Mouse (Mus musculus) ES-E14 (cell line): Measurements from ENCODE around the gene Zfp36l2. TPM values are rescaled to one million over a fixed set of nuclear protein-coding genes. Genes with fewer than 3 reads are reported as not detected.

ENCODE experiments used
- DNase-seq: peaks from one replicate; pipeline ENCODE4 v3.0.0-alpha.2; 2013; ENCODE audit warnings: low read depth, low spot score
- H3K27ac ChIP-seq: 2 replicates; pipeline ENCODE4 v1.5.1; 2012; ENCODE audit warnings: low read depth, mild to moderate bottlenecking, low read length, moderate library complexity, mixed read lengths; ENCODE audit not compliant: poor library complexity, insufficient read depth, severe bottlenecking
- H3K36me3 ChIP-seq: 2 replicates; pipeline ENCODE4 v1.6.1; 2012; ENCODE audit warnings: mild to moderate bottlenecking, low read length, moderate library complexity, mixed read lengths; ENCODE audit not compliant: control insufficient read depth, poor library complexity, insufficient read depth, severe bottlenecking
- H3K4me1 ChIP-seq, 2 experiments: fragments of 150-350 bp in 1 of 2; sonication (generic) in 1 of 2; 2 replicates each; pipeline ENCODE4 v1.6.1; 2012; ENCODE audit warnings: low read length in 2 of 2, mild to moderate bottlenecking in 1 of 2, mixed read lengths in 1 of 2; ENCODE audit not compliant: control insufficient read depth in 2 of 2, insufficient read depth in 2 of 2, poor library complexity in 1 of 2
- H3K4me3 ChIP-seq, 2 experiments: fragments of 150-350 bp in 1 of 2; sonication (generic) in 1 of 2; 2 replicates each; pipeline ENCODE4 v1.5.1; 2012; ENCODE audit warnings: low read length in 2 of 2, low read depth in 1 of 2, mild to moderate bottlenecking in 1 of 2, mixed read lengths in 1 of 2; ENCODE audit not compliant: insufficient read depth in 1 of 2, poor library complexity in 1 of 2, severe bottlenecking in 1 of 2
- H3K9ac ChIP-seq: 2 replicates; pipeline ENCODE4 v1.6.1; 2012; ENCODE audit warnings: low read depth, mild to moderate bottlenecking, low read length, mixed read lengths; ENCODE audit not compliant: poor library complexity, insufficient read depth, severe bottlenecking
- H3K9me3 ChIP-seq: fragments of 150-350 bp; sonication (generic); 2 replicates; pipeline ENCODE4 v1.6.1; 2012; ENCODE audit warnings: low read depth, mild to moderate bottlenecking, low read length; ENCODE audit not compliant: control insufficient read depth, insufficient read depth
- CHD2 ChIP-seq: IDR thresholded peaks from 2 replicates; pipeline ENCODE4 v1.6.1; 2014; ENCODE audit warnings: mild to moderate bottlenecking, low read depth, low read length, inconsistent platforms
- HCFC1 ChIP-seq: IDR thresholded peaks from 2 replicates; pipeline ENCODE4 v1.6.1; 2012; ENCODE audit warnings: low read length, inconsistent platforms, borderline replicate concordance; ENCODE audit not compliant: insufficient read depth
- MAFK ChIP-seq: IDR thresholded peaks from 2 replicates; pipeline ENCODE4 v1.6.1; 2014; ENCODE audit warnings: mild to moderate bottlenecking, low read depth, low read length, inconsistent platforms; ENCODE audit not compliant: insufficient read depth
- ZC3H11A ChIP-seq: IDR thresholded peaks from 2 replicates; pipeline ENCODE4 v1.6.1; 2012; ENCODE audit warnings: low read depth, mild to moderate bottlenecking, inconsistent platforms, low read length, borderline replicate concordance
- ZNF384 ChIP-seq: IDR thresholded peaks from 2 replicates; pipeline ENCODE4 v1.6.1; 2012; ENCODE audit warnings: low read depth, low read length, inconsistent platforms
- in situ Hi-C, 2 experiments: fragments of 600-800 bp; cut with MboI; formaldehyde crosslinking; loops; one replicate each; pipeline ENCODE4 v1.15.1; 2025; ENCODE audit warnings: low sequenced_read_pairs in 2 of 2, inconsistent platforms in 1 of 2; ENCODE audit not compliant: unreplicated experiment in 2 of 2
- total RNA-seq: library from RNA; depleted of rRNA; stranded (reverse); fragments of 300-350 nt; gene quantifications from 2 replicates; pipeline ENCODE4 v1.2.3, GENCODE M21; 2012

The Zfp36l2 gene
- total RNA-seq, 1 experiment = 12.6 TPM

DNA sequence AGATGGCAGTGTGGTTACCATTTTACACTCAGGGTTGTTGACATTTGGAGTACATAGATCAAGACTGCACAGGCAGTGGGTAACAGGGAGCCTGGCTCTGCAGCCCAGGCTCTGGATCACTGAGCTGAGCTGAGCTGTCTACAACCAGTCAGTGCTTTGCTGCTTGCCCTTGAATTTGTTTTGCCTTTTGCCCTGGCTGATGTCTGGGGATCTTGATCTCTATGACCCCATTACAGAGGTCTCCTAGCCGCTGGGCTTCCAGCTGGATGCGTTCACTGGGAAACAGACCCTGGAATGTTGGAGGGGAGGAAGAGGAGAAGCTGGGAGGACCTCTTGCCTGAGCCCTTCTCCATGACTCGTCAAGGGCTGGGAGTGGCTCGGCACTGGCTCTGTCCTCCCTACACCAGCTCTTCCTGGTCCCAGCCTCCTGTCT, 10.2 kb upstream of the Zfp36l2 start:
- no peak overlapping the region for H3K27ac ChIP-seq
- H3K36me3 ChIP-seq = peaks cover 13% of the 10 kb centered on the region; the same call in 1 of the 2 replicates
- in situ Hi-C loops = no loop called here
- no peak for DNase-seq
- H3K4me1 ChIP-seq = no peaks in the 10 kb centered on the region
- no peak overlapping the region for H3K9ac ChIP-seq
- TF ChIP-seq ZNF384 = no peak
- no peak for TF ChIP-seq MAFK
- no peak for TF ChIP-seq HCFC1
- TF ChIP-seq ZC3H11A = no peak
- no peak for TF ChIP-seq CHD2
- no peak overlapping the region for H3K4me3 ChIP-seq
- H3K9me3 ChIP-seq = no peaks in the 10 kb centered on the region

DNA sequence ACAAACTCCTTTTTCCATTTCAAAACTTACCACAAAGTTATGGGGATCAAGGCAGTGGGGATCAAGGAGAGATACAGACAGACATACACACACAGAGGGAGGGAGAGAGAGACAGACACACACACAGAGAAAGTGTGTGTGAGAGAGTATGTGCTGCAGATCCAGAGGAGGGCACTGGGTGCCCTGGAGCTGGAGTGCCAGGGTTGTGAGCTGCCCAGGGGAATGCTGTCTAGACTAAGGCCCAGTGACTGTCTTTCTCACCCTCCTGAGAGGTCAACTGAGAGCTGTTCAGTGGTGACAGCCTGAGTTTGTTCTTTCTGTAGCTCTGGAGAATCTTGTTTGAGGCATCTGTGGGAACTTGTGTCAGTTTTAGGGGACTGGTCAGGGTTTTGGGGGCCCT, 8.6 kb upstream of the Zfp36l2 start:
- in situ Hi-C loops = no loop called here
- no peak for TF ChIP-seq HCFC1
- no peak for TF ChIP-seq CHD2
- no peak for TF ChIP-seq ZNF384
- Histone ChIP-seq H3K36me3 (peaks cover 19% of the 10 kb centered on the region; the same call in 1 of the 2 replicates), H3K9me3 (no peaks in the 10 kb centered on the region), H3K4me3 (no peak overlapping the region), H3K27ac (no peak overlapping the region), H3K9ac (no peak overlapping the region), H3K4me1 (no peaks in the 10 kb centered on the region)
- no peak for DNase-seq

- peaks cover 16% of the 10 kb centered on the region; the same call in 1 of the 2 replicates for H3K36me3 ChIP-seq
- H3K9ac ChIP-seq = no peak overlapping the region
- no peak overlapping the region for H3K27ac ChIP-seq
- H3K4me3 ChIP-seq = no peak overlapping the region
- in situ Hi-C loops = no loop called here
- no peaks in the 10 kb centered on the region for H3K4me1 ChIP-seq
- TF ChIP-seq ZNF384 = no peak
- no peak for TF ChIP-seq ZC3H11A
- TF ChIP-seq MAFK = no peak
- no peak for TF ChIP-seq CHD2
- no peak for TF ChIP-seq HCFC1
- no peak for DNase-seq
- no peaks in the 10 kb centered on the region for H3K9me3 ChIP-seq
Observed at GRCm38 (mm10) chr17:84195835-84196234, 8.1 kb upstream of the Zfp36l2 start.

GRCm38 (mm10) chr17:84195003-84195395, 7.3 kb upstream of the Zfp36l2 start:
- Histone ChIP-seq H3K4me1 (no peaks in the 10 kb centered on the region), H3K9me3 (no peaks in the 10 kb centered on the region), H3K27ac (no peak overlapping the region), H3K9ac (no peak overlapping the region), H3K36me3 (peaks cover 13% of the 10 kb centered on the region; the same call in 1 of the 2 replicates), H3K4me3 (no peak overlapping the region)
- DNase-seq = no peak
- TF ChIP-seq HCFC1 (no peak), MAFK (no peak), ZC3H11A (no peak), ZNF384 (no peak), CHD2 (no peak)
- in situ Hi-C loops = no loop called here
